Mouse (Mus musculus): Measurements from ENCODE around the gene Rmnd5b.

DNA sequence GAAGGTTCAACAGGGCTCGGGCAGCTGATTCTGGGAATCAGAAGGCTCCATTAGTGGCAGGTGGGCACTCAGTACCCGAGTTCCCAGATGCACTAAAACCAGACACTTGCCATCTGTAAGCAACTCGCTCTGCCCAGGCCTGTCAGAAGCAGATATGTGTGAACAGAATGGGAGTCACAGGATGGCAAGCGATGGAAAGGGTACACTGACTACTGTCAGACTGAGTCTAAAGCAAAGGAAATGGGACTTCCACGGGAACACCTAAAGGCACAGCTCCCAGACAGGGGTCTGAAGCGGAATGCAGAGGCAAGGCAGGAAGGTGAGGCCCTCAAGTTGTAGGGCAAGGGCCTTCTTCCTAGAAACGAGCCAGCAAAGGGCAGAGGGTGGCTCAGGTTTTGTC is 10.5 kb upstream of the Rmnd5b start:
- TF ChIP-seq USF2 (conservative IDR thresholded peaks at IDR 0.05; ENCODE audit: low read depth, low read length) (no peak), RAD21 (IDR thresholded peaks at IDR 0.05; ENCODE audit: low read depth, low read length) (no peak), CTCF (conservative IDR thresholded peaks at IDR 0.05 in 1 of 2, IDR thresholded peaks at IDR 0.05 in 1 of 2; ENCODE audit: low read depth in 2 of 2, low read length in 2 of 2) (no peak), SMC3 (IDR thresholded peaks at IDR 0.05; ENCODE audit: low read depth, low read length) (no peak), POLR2A (IDR thresholded peaks at IDR 0.05; ENCODE audit: low read depth, low read length) (no peak), EP300 (IDR thresholded peaks at IDR 0.05; ENCODE audit: low read length) (no peak), ZC3H11A (IDR thresholded peaks at IDR 0.05; ENCODE audit: low read depth, low read length) (no peak), POLR2AphosphoS2 (IDR thresholded peaks at IDR 0.05; ENCODE audit: low read depth, low read length) (no peak), RCOR1 (conservative IDR thresholded peaks at IDR 0.05; ENCODE audit: low read depth, low read length) (no peak), ZKSCAN1 (IDR thresholded peaks at IDR 0.05; ENCODE audit: borderline replicate concordance, low read depth, low read length) (no peak)

All from CH12.LX (cell line).